Mouse (Mus musculus) cerebellum, adult 2 months (tissue): ENCODE results near the gene Atp1b1.

Experiments
- CTCF ChIP-seq: fragments of 200-500 bp; IDR thresholded peaks from 2 replicates; pipeline ENCODE4 v1.5.1; 2011; ENCODE audit warnings: low read depth, mild to moderate bottlenecking, control low read depth, low read length, moderate library complexity, borderline replicate concordance; ENCODE audit not compliant: insufficient read depth
- POLR2A ChIP-seq: fragments of 200-500 bp; IDR thresholded peaks from 2 replicates; pipeline ENCODE4 v1.6.1; 2011; ENCODE audit warnings: low read length, control low read depth, borderline replicate concordance; ENCODE audit not compliant: insufficient read depth

DNA sequence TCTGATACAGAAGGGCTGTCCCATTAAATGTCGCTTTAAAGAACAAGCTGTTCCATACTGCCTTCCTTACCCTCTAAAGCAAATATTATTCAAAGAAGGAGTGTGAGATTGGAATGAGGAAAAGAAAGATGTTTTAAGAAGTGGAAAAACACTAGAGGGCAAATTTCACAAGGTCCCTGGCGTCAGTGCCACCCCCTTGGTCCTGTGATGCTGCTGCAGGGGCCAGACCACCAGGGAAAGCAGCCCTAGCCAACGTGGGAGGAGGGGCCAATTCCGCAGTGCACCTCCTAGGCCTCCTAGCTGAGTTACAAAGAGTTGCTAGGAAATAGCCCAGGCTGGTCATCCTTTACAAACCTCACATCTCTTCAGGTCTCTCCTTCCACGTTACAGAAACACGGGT, 2.1 kb downstream of the Atp1b1 start:
- TF ChIP-seq CTCF: no peak
- TF ChIP-seq POLR2A: peak; percentile 42; the same call in 1 of the 2 replicates
